Mouse (Mus musculus) thymus, postnatal 4 days (tissue): ENCODE measurements around the gene Fbxo17.
A peak's percentile ranks its signal among the peaks of the same experiment; 100 is the strongest.

Source experiments
- DNase-seq: peaks from one replicate; pipeline ENCODE4 v3.0.0; 2021

The Fbxo17 gene

DNA sequence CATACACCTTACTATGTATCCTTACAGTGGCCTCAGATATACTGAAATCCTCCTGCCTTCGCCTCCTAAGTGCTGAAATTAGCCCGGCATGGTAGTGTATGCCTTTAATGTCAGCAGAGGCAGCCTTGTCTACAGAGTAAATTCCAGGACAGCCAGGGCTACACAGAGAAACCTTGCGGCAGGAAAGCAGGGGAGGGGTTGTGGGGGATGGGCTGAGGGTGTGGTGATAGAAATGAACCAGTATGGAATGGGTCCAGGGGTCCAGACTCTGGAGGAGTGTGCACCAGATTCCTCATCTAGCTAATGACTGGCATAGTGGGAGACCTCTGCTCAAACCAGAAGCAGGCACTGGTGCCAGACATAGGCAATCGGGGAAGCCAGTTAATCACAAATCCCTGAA, 2.6 kb downstream of the Fbxo17 start:
- DNase-seq: no peak

DNA sequence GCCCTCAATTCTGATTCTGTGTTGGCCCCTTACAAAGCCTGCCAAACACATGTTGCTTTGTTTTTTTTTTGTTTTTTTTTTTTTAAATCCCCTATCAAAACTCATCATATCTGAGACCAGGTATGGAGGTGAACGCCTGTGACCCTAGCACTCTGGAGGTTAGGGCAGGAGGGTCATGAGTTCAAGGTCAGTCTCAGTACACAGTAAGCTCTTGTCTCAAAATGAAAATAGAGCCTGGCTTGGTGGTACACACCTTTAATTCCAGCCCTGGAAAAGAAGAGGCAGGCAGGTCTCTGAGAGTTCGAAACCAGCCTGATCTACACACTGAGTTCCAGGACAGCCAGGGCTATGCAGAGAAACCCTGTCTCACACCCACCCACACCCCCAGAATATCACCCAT, 3.0 kb downstream of the Fbxo17 start:
- DNase-seq: no peak

DNA sequence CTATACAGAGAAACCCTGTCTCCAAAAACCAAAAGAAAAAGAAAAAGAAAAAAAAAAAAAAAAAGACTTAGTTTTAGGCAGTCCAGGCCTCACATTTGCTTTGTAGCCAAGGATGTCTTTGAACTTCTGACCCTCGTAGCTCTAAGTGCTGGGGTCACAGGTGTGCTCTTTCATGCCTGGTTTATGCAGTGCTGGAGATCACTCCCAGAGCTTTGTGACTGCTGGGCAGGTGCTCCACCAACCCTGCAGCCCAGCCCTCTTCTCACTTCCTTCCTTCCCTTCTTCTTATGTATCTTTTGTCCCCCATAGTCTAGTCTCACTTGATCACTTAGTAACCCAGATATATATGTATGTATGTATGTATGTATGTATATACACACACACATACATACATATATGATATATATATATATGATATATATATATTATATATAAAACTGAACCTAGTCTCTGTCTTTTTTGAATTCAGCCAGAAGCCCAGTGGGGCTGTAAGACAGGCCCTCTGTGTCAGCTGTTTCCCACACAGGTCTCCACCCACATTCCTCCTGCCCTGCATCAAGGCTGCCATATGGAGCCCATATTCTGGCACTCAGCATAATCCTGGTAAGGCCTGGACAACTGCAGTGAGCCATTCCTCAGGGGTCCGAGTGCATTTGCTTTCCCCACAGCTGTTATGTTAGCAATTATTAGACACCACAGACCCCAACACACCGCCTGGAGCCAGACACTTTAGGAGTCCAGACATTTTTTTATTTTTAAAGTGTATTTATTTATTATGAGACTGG, 4.3 kb downstream of the Fbxo17 start:
- DNase-seq: no peak

DNA sequence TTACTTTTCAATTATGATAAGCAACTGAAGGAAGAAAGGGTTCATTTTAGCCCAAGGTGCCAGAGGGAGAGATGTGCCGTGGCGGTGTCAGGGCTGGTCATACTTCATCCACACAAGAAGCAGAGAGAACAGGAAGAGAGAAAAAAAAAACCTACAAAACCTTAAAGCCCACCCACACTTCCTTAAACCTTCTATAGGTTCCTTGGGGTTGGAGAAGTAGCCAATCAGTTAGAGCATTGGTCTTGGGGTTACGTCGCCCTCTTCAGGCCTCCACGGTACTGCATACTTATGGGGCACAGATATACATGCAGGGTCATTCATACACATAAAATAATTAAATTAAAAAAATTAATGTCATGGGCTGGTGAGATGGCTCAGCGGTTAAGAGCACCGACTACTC, 5.5 kb downstream of the Fbxo17 start:
- peak; percentile 56 for DNase-seq

GRCm38 (mm10) chr7:28724613-28725012, 8.0 kb downstream of the Fbxo17 start:
- no peak for DNase-seq

DNA sequence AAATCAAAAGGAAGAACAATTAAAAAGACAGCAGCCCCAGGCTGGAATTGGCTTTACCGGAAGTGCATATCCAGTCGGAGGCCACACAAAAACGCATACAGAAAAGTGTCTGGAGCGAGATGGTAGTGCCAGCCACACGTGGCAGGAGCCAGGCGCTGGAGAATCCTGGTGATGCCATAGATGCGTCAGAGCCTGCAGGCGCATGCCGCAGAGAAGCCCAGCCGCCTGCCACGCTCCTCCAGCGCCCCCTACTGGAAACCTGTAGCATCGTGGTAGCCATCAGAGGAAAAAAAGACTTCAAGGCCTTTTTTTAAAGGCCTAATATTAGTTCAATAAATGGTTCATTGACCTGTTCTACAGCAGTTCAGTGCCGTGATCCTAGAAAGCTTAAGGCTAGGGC, 10.0 kb downstream of the Fbxo17 start:
- DNase-seq: peak; percentile 92

- no peak for DNase-seq
These were observed 11.2 kb downstream of the Fbxo17 start for GRCm38 (mm10) chr7:28727649-28728340.

DNA sequence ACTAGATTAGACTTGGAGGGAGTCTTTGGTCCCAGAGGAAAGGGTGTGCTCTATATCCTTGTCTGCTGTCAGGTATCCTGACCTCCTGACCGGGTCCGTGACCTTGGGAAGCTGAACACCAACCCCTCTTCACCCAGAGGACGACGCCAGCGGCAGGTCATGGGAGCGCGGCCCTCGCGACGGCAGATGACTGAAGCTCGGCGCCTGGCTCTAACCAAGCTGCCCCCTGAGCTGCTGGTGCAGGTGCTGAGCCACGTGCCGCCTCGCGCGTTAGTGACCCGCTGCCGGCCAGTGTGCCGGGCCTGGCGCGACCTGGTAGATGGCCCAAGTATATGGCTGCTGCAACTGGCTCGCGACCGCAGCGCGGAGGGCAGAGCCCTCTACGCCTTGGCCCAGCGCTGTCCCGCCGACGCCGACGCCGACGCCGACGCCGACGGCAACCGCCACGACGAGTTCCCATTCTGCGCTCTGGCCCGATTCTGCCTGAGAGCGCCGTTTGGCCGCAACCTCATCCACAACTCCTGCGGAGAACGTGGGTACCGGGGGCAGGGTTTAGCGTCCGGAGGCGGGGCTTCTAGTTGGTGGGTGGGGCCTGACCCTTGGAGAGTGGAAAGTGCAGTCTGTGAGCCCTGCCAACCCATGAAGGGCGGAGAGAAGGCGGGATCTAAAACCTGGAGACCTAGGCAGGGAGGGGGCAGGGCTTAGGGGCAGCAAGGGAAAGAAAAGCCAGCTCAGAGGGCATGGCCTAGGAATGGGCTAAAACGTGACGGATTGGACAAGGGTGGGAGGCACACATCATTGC, 15.9 kb downstream of the Fbxo17 start:
- peak; percentile 90 for DNase-seq

- DNase-seq: no peak
These were observed 16.6 kb downstream of the Fbxo17 start for GRCm38 (mm10) chr7:28733211-28733610.

- no peak for DNase-seq
These were observed 19.1 kb downstream of the Fbxo17 start for GRCm38 (mm10) chr7:28735701-28736100.

DNA sequence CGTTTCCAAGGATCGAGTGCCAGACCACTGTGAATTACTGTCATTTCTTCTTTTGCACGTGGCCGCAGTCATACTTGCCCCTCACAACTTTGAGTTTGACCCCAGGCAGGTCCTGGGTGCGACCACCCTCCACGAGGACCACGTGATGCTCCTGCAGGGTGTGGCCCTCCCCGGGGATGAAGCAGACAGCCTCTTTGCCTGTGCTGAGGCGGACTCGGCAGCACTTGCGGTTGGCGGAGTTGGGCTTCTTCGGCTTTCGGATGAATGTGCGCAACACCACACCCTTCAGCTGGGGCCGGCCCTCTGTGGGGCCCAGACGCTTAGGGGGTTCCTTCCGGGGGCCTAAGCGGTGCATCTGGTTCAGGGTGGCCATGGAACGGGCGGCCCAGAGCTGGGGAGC, 23.2 kb downstream of the Fbxo17 start:
- DNase-seq: no peak

- DNase-seq: no peak
These were observed 24.3 kb downstream of the Fbxo17 start for GRCm38 (mm10) chr7:28740949-28741348.

GRCm38 (mm10) chr7:28741368-28741708, 24.7 kb downstream of the Fbxo17 start:
- DNase-seq: no peak

- peak; percentile 95 for DNase-seq
These were observed 25.3 kb downstream of the Fbxo17 start, which contains the start of the genes Mrps12 and Sars2 for GRCm38 (mm10) chr7:28741709-28742438. Mrps12 (minus strand) TSS chr7:28741820. Sars2 (plus strand) TSS chr7:28741992.

DNA sequence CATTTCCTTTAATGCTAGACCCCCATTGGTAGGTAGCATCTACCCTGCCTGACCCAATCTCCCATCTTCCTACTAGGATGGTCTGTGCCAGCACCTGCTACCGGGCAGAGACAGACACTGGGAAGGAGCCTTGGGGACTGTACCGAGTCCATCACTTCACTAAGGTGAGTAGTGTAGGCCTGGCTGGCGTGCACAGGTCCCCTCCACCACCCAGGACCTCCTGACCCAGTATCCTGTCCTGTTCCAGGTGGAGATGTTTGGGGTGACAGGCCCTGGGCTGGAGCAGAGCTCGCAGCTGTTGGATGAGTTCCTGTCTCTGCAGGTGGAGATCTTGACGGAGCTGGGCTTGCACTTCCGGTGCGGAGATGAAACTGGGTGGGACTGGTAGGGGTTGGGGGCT, 33.3 kb downstream of the Fbxo17 start:
- DNase-seq: no peak

DNA sequence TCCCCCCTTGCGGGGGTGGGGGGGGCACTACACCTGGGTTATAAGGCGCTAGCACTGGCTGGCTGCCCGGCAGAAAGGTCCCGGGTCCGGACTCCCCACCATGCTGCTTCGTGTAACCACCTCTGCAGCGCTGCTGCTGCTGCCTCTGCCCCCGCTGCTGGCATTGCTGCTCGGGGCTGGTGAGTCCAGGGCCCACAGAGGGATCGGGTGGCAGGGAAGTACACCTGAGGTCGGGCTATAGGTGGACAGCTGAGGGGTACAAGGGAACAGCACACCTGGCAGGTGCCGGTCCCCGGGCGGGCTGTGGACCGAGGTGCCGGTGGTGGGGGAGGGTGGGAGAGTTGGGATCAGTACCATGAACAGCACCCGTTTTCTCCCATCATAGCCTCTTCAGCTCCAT, 39.5 kb downstream of the Fbxo17 start, which contains the start of gene Ccer2:
Gene Ccer2 (plus strand): TSS at position 96 of the 400 bp plus-strand sequence.
- no peak for DNase-seq

GRCm38 (mm10) chr7:28758623-28759022, 42.0 kb downstream of the Fbxo17 start:
- DNase-seq: no peak

DNA sequence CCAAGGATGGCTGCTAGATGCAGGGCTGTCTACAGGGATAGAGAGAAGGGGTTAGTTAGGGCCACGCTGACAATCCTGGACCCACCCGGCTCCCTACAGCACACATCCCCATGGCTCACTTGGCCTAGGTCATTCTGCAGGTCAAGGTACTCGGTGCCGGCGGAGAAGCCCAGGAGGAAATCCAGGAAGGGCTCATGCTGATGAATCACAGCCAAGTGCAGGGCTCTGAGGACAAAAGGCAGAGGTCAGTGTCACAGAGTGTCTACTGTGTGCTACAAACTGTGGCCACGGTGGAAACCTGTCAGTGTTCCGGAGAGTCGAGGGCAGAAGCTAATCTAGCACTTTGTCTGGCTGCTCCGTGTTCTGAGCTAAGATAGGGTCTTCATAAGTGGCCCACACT, 45.3 kb downstream of the Fbxo17 start:
- DNase-seq: no peak

GRCm38 (mm10) chr7:28765211-28765610, 48.6 kb downstream of the Fbxo17 start:
- no peak for DNase-seq

GRCm38 (mm10) chr7:28766173-28766879, 49.7 kb downstream of the Fbxo17 start, which contains the start of gene Sirt2:
Sirt2 (plus strand) TSS chr7:28766735.
- peak; percentile 92 for DNase-seq

- DNase-seq: no peak
These were observed 50.3 kb downstream of the Fbxo17 start for GRCm38 (mm10) chr7:28766910-28767309.

- no peak for DNase-seq
These were observed 50.9 kb downstream of the Fbxo17 start, which contains the start of gene Nfkbib for GRCm38 (mm10) chr7:28767462-28767965. Nfkbib (minus strand) TSS chr7:28767512.
